In the genomic region with DNA sequence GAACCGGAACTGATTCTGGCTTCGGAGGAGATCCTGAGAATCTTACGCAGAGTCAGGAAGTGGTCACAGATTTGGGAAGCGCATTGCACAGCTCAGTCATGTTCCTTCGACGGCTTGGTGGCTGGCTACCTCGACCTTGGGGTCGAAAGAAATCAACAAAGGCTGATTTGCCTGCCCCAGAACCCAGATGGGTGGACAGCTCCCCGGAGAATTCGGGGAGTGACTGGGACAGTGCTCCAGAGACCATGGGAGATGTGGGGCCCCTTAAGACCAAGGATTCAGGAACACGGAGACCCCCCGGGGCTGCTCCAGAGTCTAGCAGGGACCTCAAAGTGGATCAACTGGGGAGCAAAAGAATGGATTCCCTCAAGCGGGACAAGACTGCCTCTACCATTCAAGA, we compare ENCODE assay signal across 10 mouse cellular contexts. TPM values are rescaled to one million over a fixed set of nuclear protein-coding genes. Genes with fewer than 3 reads are reported as not detected.
DNase-seq lines count a peak whose midpoint lies in the region; ATAC-seq and TF ChIP-seq lines count a peak whose summit lies in the region.
"Had no signal": no experiment of that assay in that cellular context is flagged by ENCODE, and none has a peak within 500 bp of the region (broad histone marks: within the 10 kb centered on the region; RNA-seq: fewer than 3 reads in every experiment).

No protein-coding gene starts in this region.

- peak overlapping the region; percentile 94 for H3K27ac ChIP-seq in liver, adult 2 months (replicated peaks; ENCODE audit: insufficient read depth, low read depth, low read length)
- peak overlapping the region; percentile 89 for H3K27ac ChIP-seq in embryonic facial prominence, embryonic 15.5 days (replicated peaks)
- peak overlapping the region; percentile 85; the same call in 1 of the 2 replicates for H3K27ac ChIP-seq in limb, embryonic 12.5 days
- no peak overlapping the region; the same call in 1 of the 2 replicates for H3K27ac ChIP-seq in olfactory bulb, adult 2 months (ENCODE audit: insufficient read depth, low read depth, low read length)

- DNase-seq in liver, adult 2 months (ENCODE audit: extremely low read depth, low read depth, low spot score), result no peak
- DNase-seq in liver (no peak), MN1 (ENCODE audit: low spot score) (no peak)
- no peak for DNase-seq in frontal cortex, postnatal 10 days (ENCODE audit: low spot score in 2 of 2)
- no peak for DNase-seq in adrenal gland, postnatal 25 days
- DNase-seq: adrenal gland, postnatal 10 days; left cerebral cortex, postnatal 4 days had no signal

- no peaks in the 10 kb centered on the region for H3K27me3 ChIP-seq in liver, adult 2 months (ENCODE audit: control insufficient read depth, insufficient read depth, low read length)
- H3K27me3 ChIP-seq in embryonic facial prominence, embryonic 15.5 days, result no peaks in the 10 kb centered on the region
- H3K27me3 ChIP-seq in limb, embryonic 12.5 days, result no peaks in the 10 kb centered on the region

- H3K36me3 ChIP-seq in liver, adult 2 months (ENCODE audit: control insufficient read depth, insufficient read depth, low read length), result peaks cover 11% of the 10 kb centered on the region; the same call in 1 of the 2 replicates
- H3K36me3 ChIP-seq in embryonic facial prominence, embryonic 15.5 days, result peaks cover 16% of the 10 kb centered on the region
- H3K36me3 ChIP-seq in limb, embryonic 12.5 days, result peaks cover 45% of the 10 kb centered on the region

- H3K79me2 ChIP-seq in liver, adult 2 months (ENCODE audit: control insufficient read depth, insufficient read depth, low read length), result peaks cover 18% of the 10 kb centered on the region; the same call in 1 of the 2 replicates

- TF ChIP-seq CTCF in liver, adult 2 months (IDR thresholded peaks at IDR 0.05; ENCODE audit: low read depth, low read length), result no peak
- no peak for TF ChIP-seq CTCF in olfactory bulb, adult 2 months (IDR thresholded peaks at IDR 0.05; ENCODE audit: insufficient read depth, low read depth, low read length)

- peak overlapping the region; percentile 95; the same call in 1 of the 2 replicates for H3K4me3 ChIP-seq in liver, adult 2 months (ENCODE audit: insufficient read depth, low read depth, low read length)
- H3K4me3 ChIP-seq in embryonic facial prominence, embryonic 15.5 days (replicated peaks), result peak overlapping the region; percentile 63
- peak overlapping the region; percentile 70 for H3K4me3 ChIP-seq in limb, embryonic 12.5 days (replicated peaks)
- H3K4me3 ChIP-seq in olfactory bulb, adult 2 months (ENCODE audit: insufficient read depth, low read depth, low read length), result peak overlapping the region; percentile 77

- no peak for ATAC-seq in embryonic facial prominence, embryonic 15.5 days (ENCODE audit: insufficient number of reproducible peaks, low FRiP score, low TSS enrichment, low read depth)
- ATAC-seq in limb, embryonic 12.5 days (ENCODE audit: insufficient number of reproducible peaks, insufficient read depth, low FRiP score, low TSS enrichment, low read depth), result no peak

- H3K4me1 ChIP-seq in liver, adult 2 months (ENCODE audit: control insufficient read depth, insufficient read depth, low read length), result peaks cover 21% of the 10 kb centered on the region
- H3K4me1 ChIP-seq in embryonic facial prominence, embryonic 15.5 days, result peaks cover 38% of the 10 kb centered on the region
- H3K4me1 ChIP-seq in limb, embryonic 12.5 days (replicated peaks), result peaks cover 32% of the 10 kb centered on the region
- H3K4me1 ChIP-seq in olfactory bulb, adult 2 months (ENCODE audit: control insufficient read depth, insufficient read depth, low read length), result peaks cover 20% of the 10 kb centered on the region

- H3K4me2 ChIP-seq in embryonic facial prominence, embryonic 15.5 days (replicated peaks), result peak overlapping the region; percentile 71
- peak overlapping the region; percentile 82 for H3K4me2 ChIP-seq in limb, embryonic 12.5 days

- TF ChIP-seq POLR2A in liver, adult 2 months (IDR thresholded peaks at IDR 0.05; ENCODE audit: extremely low read depth, insufficient read depth, low read length), result no peak
- no peak for TF ChIP-seq POLR2A in olfactory bulb, adult 2 months (IDR thresholded peaks at IDR 0.05; ENCODE audit: insufficient read depth, low read depth, low read length)

- peak overlapping the region; percentile 92 for H3K9ac ChIP-seq in liver, adult 2 months (ENCODE audit: low read depth, low read length)
- peak overlapping the region; percentile 73 for H3K9ac ChIP-seq in embryonic facial prominence, embryonic 15.5 days
- peak overlapping the region; percentile 82 for H3K9ac ChIP-seq in limb, embryonic 12.5 days (replicated peaks)

- no peaks in the 10 kb centered on the region for H3K9me3 ChIP-seq in embryonic facial prominence, embryonic 15.5 days (replicated peaks)
- no peaks in the 10 kb centered on the region for H3K9me3 ChIP-seq in limb, embryonic 12.5 days

- 42% methylated on average over 13 of the region's 13 CpGs for WGBS in liver, adult 2 months
- 70% methylated on average over 13 of the region's 13 CpGs for WGBS in embryonic facial prominence, embryonic 15.5 days
- 78% methylated on average over 13 of the region's 13 CpGs for whole genome bisulfite sequencing in limb, embryonic 12.5 days
- WGBS in olfactory bulb, adult 2 months, result 66% methylated on average over 13 of the region's 13 CpGs

RNA-seq across cellular contexts. Expression of a gene that starts 0.8 kb away (rescaled TPM):
- total RNA-seq in liver, adult 2 months (2014; rRNA removed), result 9.8 and 11.4 TPM in 2 replicates
- 12.4 and 18.3 TPM in 2 replicates for polyA plus RNA-seq in liver, adult 2 months (2012; rRNA removed)
- polyA plus RNA-seq in embryonic facial prominence, embryonic 15.5 days (2015; fragmentation: Nextera tagmentation; extraction: Ambion mirVana), result 11.2 and 12.2 TPM in 2 replicates
- 7.1 and 10.1 TPM in 2 replicates for polyA plus RNA-seq in limb, embryonic 12.5 days (2016; fragmentation: Nextera tagmentation; extraction: Ambion mirVana)
- not detected in 2 replicates for polyA plus RNA-seq in olfactory bulb, adult 2 months (2012; ENCODE audit: insufficient read depth, insufficient read length, low replicate concordance, missing spikeins)
- total RNA-seq in adrenal gland, postnatal 25 days (2021), result 23.0 and 29.7 TPM in 2 replicates

RNA-seq across cellular contexts. Expression of a gene that starts 4.8 kb away (rescaled TPM):
- total RNA-seq in liver, adult 2 months (2014; rRNA removed), result 432 and 465 TPM in 2 replicates
- 510 and 575 TPM in 2 replicates for polyA plus RNA-seq in liver, adult 2 months (2012; rRNA removed)
- 0.17 TPM in 1 of 2 replicates, not detected in the other for polyA plus RNA-seq in embryonic facial prominence, embryonic 15.5 days (2015; fragmentation: Nextera tagmentation; extraction: Ambion mirVana)
- polyA plus RNA-seq in limb, embryonic 12.5 days (2016; fragmentation: Nextera tagmentation; extraction: Ambion mirVana), result 0.61 and 0.70 TPM in 2 replicates
- not detected in 2 replicates for polyA plus RNA-seq in olfactory bulb, adult 2 months (2012; ENCODE audit: insufficient read depth, insufficient read length, low replicate concordance, missing spikeins)
- 2.9 TPM in 1 of 2 replicates, not detected in the other for total RNA-seq in adrenal gland, postnatal 25 days (2021)

RNA-seq across cellular contexts. Expression of a gene that starts 5.2 kb away (rescaled TPM):
- 60.9 and 111 TPM in 2 replicates for total RNA-seq in liver, adult 2 months (2014; rRNA removed)
- 215 and 228 TPM in 2 replicates for polyA plus RNA-seq in liver, adult 2 months (2012; rRNA removed)
- 278 and 279 TPM in 2 replicates for polyA plus RNA-seq in embryonic facial prominence, embryonic 15.5 days (2015; fragmentation: Nextera tagmentation; extraction: Ambion mirVana)
- polyA plus RNA-seq in limb, embryonic 12.5 days (2016; fragmentation: Nextera tagmentation; extraction: Ambion mirVana), result 266 and 270 TPM in 2 replicates
- polyA plus RNA-seq in olfactory bulb, adult 2 months (2012; ENCODE audit: insufficient read depth, insufficient read length, low replicate concordance, missing spikeins), result not detected in 2 replicates
- total RNA-seq in adrenal gland, postnatal 25 days (2021), result 201 and 272 TPM in 2 replicates

RNA-seq across cellular contexts. Expression of a gene that starts 5.8 kb away (rescaled TPM):
- total RNA-seq in liver, adult 2 months (2014; rRNA removed), result 9.6 and 9.8 TPM in 2 replicates
- 10.5 and 11.4 TPM in 2 replicates for polyA plus RNA-seq in liver, adult 2 months (2012; rRNA removed)
- polyA plus RNA-seq in embryonic facial prominence, embryonic 15.5 days (2015; fragmentation: Nextera tagmentation; extraction: Ambion mirVana), result 19.5 and 20.1 TPM in 2 replicates
- 22.4 and 23.7 TPM in 2 replicates for polyA plus RNA-seq in limb, embryonic 12.5 days (2016; fragmentation: Nextera tagmentation; extraction: Ambion mirVana)
- not detected in 2 replicates for polyA plus RNA-seq in olfactory bulb, adult 2 months (2012; ENCODE audit: insufficient read depth, insufficient read length, low replicate concordance, missing spikeins)
- 19.0 and 19.4 TPM in 2 replicates for total RNA-seq in adrenal gland, postnatal 25 days (2021)

RNA-seq across cellular contexts. Expression of a gene that starts 8.0 kb away (rescaled TPM):
- total RNA-seq in liver, adult 2 months (2014; rRNA removed), result 28.1 and 40.9 TPM in 2 replicates
- polyA plus RNA-seq in liver, adult 2 months (2012; rRNA removed), result 88.4 and 119 TPM in 2 replicates
- 57.8 TPM in 2 replicates for polyA plus RNA-seq in embryonic facial prominence, embryonic 15.5 days (2015; fragmentation: Nextera tagmentation; extraction: Ambion mirVana)
- 70.4 TPM in 2 replicates for polyA plus RNA-seq in limb, embryonic 12.5 days (2016; fragmentation: Nextera tagmentation; extraction: Ambion mirVana)
- polyA plus RNA-seq in olfactory bulb, adult 2 months (2012; ENCODE audit: insufficient read depth, insufficient read length, low replicate concordance, missing spikeins), result 684 TPM in 1 of 2 replicates, not detected in the other
- 403 and 461 TPM in 2 replicates for total RNA-seq in adrenal gland, postnatal 25 days (2021)

Comparison
In these comparisons a context has a peak if more than half of its experiments do, and no peak if none do; other contexts are left out.
1. RNA of a gene that starts 4.8 kb away (polyA plus RNA-seq): 510 to 575 TPM in liver, adult 2 months; 0.61 to 0.70 TPM in limb, embryonic 12.5 days, 0.17 TPM in embryonic facial prominence, embryonic 15.5 days and not detected in olfactory bulb, adult 2 months; every median in the first group is over 100 times any median in the second.
2. Peak in every context shown above with its lines, with median percentiles within 50 percentile points of each other: H3K4me3 ChIP-seq and H3K9ac ChIP-seq.